Mouse (Mus musculus) heart, adult 2 months (tissue): ENCODE results near the gene Lgi4.

Experiments used
- CTCF ChIP-seq: fragments of 200-600 bp; IDR thresholded peaks from 2 replicates; pipeline ENCODE4 v1.8.1; 2022; ENCODE audit warnings: antibody characterized with exemption, mild to moderate bottlenecking, moderate library complexity
- EP300 ChIP-seq: fragments of 200-500 bp; IDR thresholded peaks from 2 replicates; pipeline ENCODE4 v1.6.1; 2011; ENCODE audit warnings: low read depth, low read length, control low read depth; ENCODE audit not compliant: insufficient read depth
- POLR2A ChIP-seq: fragments of 200-500 bp; IDR thresholded peaks from 2 replicates; pipeline ENCODE4 v1.6.1; 2011; ENCODE audit warnings: mild to moderate bottlenecking, low read depth, low read length, control low read depth; ENCODE audit not compliant: insufficient read depth

DNA sequence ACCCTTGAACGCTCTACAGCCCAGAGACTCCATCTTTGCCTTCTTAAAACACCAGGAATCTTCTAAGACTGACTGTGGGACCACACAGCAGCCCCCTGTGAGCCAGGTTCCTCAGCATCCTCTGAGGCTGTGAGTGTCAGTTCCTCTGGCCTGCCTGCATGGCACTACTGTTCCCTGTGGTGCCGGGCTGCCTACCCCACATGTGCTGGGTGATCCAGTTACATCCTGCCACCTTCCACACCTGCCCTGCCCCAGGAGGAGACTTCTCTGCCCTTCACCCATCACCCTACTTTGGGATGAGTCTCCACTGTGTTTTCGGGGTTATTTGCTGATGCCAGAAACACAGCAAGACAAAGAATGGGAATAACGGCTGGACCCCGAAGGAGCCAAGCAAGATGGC is 60.4 kb downstream of the Lgi4 start:
- TF ChIP-seq CTCF (no peak), EP300 (no peak), POLR2A (no peak)
